Mouse (Mus musculus) adrenal gland, postnatal 0 days (tissue): Measurements from ENCODE around the gene Slc25a26. TPM values are rescaled to one million over a fixed set of nuclear protein-coding genes. Genes with fewer than 3 reads are reported as not detected.

ENCODE experiments used
- microRNA-seq: library from miRNA; unstranded; fragments of <30 nt; microRNA quantifications from one replicate; pipeline ENCODE4, GENCODE M21; 2016; ENCODE audit warnings: borderline replicate concordance; ENCODE audit not compliant: insufficient number of aligned reads
- polyA plus RNA-seq: library from polyadenylated mRNA; unstranded; fragments of >200 nt; fragmentation: Nextera tagmentation; extraction: Ambion mirVana; gene quantifications from 2 replicates; pipeline ENCODE4 v1.2.1, GENCODE M21; 2015

Gene Slc25a26
- polyA plus RNA-seq = 8.1 and 12.7 TPM in 2 replicates

GRCm38 (mm10) chr6:94499897-94500623 lies at the start of gene Slc25a26:
Gene Slc25a26 (plus strand): TSS chr6:94500331.

Small RNA genes within 50 kb of the gene (microRNA-seq; reads per million reads assigned to microRNA genes)
- not detected for gene Mir7041

Other genes with a start within 250 kb of the Slc25a26 start
- 3.8 TPM in 2 replicates for gene Magi1, start 216.4 kb upstream of the Slc25a26 start, polyA plus RNA-seq
- 4.4 and 4.6 TPM in 2 replicates for gene Lrig1, start 199.8 kb downstream of the Slc25a26 start, polyA plus RNA-seq